Mouse (Mus musculus) embryonic fibroblast, embryonic 13.5 days (primary cell): Measurements from ENCODE around the gene Tmem51. TPM values are rescaled to one million over a fixed set of nuclear protein-coding genes. Genes with fewer than 3 reads are reported as not detected.
"Not testable (repeated sequence)": the region's sequence is repeated elsewhere in the genome, so short reads cannot be mapped to it uniquely, and the experiment has no call there.

ENCODE experiments used
- H3K27ac ChIP-seq: 2 replicates; pipeline ENCODE4 v1.5.1; 2012; ENCODE audit warnings: low read length, control low read depth, inconsistent platforms; ENCODE audit not compliant: insufficient read depth
- H3K4me1 ChIP-seq: 2 replicates; pipeline ENCODE4 v1.6.1; 2011; ENCODE audit warnings: low read length; ENCODE audit not compliant: control insufficient read depth, insufficient read depth
- H3K4me3 ChIP-seq: 2 replicates; pipeline ENCODE4 v1.5.1; 2011; ENCODE audit warnings: mild to moderate bottlenecking, control low read depth, low read length; ENCODE audit not compliant: insufficient read depth
- CTCF ChIP-seq: IDR thresholded peaks from 2 replicates; pipeline ENCODE4 v1.5.1; 2011; ENCODE audit warnings: mild to moderate bottlenecking, control low read depth, low read length, moderate library complexity, borderline replicate concordance; ENCODE audit not compliant: insufficient read depth
- POLR2A ChIP-seq: IDR thresholded peaks from 2 replicates; pipeline ENCODE4 v1.6.1; 2011; ENCODE audit warnings: low read depth, mild to moderate bottlenecking, control low read depth, low read length, moderate library complexity
- polyA plus RNA-seq: library from polyadenylated mRNA; stranded (reverse); fragments of >200 nt; gene quantifications from 2 replicates; pipeline ENCODE4 v1.2.4, GENCODE M21; 2011; ENCODE audit warnings: low read depth; ENCODE audit not compliant: missing spikeins, insufficient read length

Gene Tmem51
- polyA plus RNA-seq, 1 experiment: 3.5 TPM

DNA sequence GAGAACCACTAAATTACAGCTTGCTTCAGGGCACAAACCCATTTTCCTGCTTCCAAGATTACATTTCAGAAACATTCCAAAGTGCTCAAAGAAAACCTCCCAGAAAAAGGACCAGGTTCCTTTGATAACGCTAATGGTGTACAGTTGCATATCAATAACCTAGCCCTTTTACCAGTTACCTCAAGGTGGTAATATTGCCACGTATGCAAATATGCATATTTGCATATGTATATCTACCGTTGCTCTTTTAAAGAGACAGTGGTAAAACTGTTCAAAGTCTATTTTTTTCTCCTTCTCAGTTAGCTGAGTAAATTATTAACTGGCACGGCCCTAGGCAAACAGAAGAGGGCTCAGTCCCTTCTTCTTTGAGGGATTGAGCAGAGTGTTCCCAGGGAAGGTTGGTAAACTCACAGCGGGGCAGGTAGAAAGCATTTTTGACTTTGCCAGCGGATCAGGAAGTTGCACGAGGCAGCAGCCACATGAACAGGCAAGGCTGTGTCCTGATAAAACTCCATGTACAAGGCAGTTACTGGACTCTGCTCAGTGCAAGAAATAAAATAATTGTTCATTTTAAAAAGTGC lies 84.5 kb downstream of the Tmem51 start:
- no peaks in the 10 kb centered on the region for H3K4me1 ChIP-seq
- no peak overlapping the region for H3K4me3 ChIP-seq
- TF ChIP-seq CTCF (no peak), POLR2A (no peak)
- H3K27ac ChIP-seq: no peak overlapping the region

DNA sequence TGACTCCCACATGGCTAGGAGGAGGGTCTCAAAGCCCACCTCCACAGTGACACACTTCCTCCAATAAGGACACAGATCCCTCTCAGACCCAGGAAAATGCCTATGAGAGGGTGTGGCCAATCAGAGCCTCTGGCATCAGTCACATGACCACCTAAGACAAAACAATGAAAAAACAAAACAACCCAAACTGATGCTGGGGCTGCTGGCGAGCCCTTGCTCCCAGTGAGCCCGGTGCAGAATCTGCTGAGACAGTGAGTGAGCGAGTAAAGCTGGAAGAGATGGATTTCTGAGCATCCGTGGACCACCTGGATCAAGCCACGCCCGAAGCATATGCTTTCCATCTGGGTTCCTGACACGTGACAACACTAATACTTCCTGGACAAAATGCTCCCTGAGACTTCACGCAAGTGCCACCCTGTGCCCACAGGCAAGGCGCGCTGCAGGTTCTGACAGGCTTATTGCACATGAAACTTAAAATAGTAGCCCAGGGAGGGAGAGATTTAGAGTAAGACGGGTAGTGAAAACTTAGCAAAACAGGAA lies 85.8 kb downstream of the Tmem51 start:
- TF ChIP-seq POLR2A (no peak), CTCF (no peak)
- H3K4me1 ChIP-seq: no peaks in the 10 kb centered on the region
- no peak overlapping the region for H3K27ac ChIP-seq
- peak overlapping the region; percentile 13; the same call in 1 of the 2 replicates for H3K4me3 ChIP-seq

DNA sequence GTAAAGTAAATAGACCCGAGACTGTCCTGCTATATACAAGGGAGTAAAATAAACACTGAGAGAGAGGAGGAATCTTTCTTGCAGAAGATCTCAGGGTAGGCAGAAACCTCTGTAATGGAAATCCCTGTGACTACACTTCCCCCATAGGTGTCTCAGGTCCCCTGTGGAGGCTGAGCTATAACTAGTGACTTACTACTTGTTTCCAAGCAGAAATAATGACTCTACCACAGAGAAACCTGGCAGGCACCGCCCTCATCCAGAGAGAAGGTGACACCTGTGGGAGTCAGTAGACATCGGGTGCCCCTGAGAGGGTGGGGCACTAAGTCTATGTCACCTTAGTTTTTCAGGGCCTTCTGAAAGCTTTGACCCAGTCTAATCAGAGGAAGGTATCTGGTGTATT lies 87.2 kb downstream of the Tmem51 start:
- TF ChIP-seq POLR2A: no peak
- TF ChIP-seq CTCF: no peak
- H3K4me1 ChIP-seq: no peaks in the 10 kb centered on the region

DNA sequence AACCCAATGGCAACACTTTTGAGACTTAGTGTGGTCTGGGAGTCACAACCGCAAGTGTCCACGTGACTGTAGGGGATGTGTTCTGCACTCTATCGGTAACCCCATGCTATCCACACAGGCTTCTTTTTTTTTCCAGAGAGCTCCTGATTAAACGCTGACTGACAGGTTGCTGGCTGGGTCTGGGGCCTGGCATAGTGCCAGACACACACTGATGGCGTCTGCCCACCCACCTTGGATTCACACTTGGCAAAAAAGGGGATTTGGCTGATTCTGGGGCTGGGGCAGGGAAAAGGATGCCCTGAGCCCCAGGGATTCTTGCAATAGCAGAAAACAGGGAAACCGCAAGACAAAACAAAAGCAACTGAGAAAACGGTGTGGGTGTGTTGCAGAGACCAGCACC lies 88.0 kb downstream of the Tmem51 start:
- Histone ChIP-seq H3K4me1 (no peaks in the 10 kb centered on the region), H3K27ac (no peak overlapping the region), H3K4me3 (no peak overlapping the region)
- TF ChIP-seq CTCF (no peak), POLR2A (no peak)

More for the DNA sequence above, 87.2 kb downstream of the Tmem51 start:
- Histone ChIP-seq H3K4me3 (no peak overlapping the region), H3K27ac (no peak overlapping the region)

DNA sequence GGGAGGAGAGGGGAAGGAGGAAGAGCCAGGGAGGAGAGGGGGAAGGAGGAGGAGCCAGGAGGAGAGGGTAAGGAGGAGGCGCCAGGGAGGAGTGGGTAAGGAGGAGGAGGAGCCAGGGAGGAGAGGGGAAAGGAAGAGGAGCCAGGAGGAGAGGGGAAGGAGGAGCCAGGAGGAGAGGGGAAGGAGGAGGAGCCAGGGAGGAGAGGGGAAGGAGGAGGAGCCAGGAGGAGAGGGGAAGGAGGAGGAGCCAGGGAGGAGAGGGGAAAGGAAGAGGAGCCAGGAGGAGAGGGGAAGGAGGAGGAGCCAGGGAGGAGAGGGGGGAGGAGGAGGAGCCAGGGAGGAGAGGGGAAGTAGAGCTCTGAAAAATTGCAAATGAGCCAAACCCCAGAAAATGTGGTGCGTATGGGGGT lies 90.0 kb downstream of the Tmem51 start:
- not testable (repeated sequence) for H3K4me1 ChIP-seq, H3K27ac ChIP-seq, H3K4me3 ChIP-seq

DNA sequence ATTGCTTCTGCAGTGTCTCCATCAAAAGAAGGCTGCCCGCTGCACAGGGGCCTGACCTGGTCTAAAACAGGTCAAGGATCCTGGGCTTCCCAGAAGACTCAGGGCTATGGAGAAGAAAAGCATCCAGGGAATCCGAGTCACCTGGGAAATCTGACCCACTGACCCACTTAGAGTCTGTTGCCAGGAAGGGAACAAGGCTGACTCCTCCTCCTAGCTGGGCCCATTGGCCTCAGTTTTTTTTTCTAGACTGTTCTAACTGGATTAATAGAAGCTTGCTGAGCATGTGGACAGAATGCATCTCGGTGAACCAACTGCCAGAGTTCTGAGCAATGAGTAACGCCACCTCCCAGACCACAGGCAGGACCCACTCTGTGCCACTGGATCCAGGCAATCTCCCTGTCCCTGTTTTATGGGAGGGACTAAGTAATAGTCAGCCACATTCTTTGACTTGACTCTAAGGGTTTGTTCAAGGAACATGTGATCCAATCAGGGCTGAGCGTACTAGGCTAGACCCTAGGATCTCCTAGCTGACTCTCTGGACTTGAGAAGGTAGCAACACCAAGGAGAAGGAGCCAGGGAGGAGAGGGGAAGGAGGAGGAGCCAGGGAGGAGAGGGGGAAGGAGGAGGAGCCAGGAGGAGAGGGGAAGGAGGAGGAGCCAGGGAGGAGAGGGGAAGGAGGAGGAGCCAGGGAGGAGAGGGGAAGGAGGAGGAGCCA lies 90.6 kb downstream of the Tmem51 start:
- no peaks in the 10 kb centered on the region for H3K4me1 ChIP-seq
- H3K27ac ChIP-seq: no peak overlapping the region
- no peak overlapping the region for H3K4me3 ChIP-seq
- no peak for TF ChIP-seq CTCF
- no peak for TF ChIP-seq POLR2A

DNA sequence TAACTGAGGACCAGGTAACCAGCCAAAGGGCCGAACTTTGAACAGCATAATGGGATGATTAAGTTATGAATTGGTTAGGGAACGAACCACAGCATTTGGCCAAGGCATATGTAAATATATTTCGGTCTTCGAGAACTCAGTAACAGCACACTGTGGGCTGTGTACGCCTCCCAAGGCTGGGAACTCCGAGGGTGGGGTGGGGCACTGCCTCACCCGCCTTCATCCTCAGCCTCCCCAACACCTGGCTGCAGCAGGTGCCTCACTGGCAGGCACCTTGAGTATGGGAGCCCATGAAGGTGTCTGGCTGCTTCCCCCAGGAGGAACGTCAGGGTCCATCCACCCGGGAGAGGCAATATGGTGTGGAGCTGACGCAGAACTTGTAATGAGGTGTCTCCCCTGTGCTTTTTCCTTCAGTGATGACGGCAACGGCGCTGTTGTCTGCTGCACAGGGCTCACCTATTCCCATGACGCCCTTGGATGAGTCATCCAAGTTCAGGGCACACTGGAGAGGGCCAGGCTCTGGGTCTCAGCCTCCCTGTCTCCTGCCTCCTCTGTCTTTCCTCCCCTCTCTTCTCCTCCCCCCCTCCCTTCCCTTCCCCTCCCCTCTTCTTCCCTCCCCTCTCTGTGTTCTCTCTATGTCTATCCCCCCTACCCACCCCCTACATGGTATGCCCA lies 91.4 kb downstream of the Tmem51 start:
- TF ChIP-seq CTCF: no peak
- no peak for TF ChIP-seq POLR2A
- Histone ChIP-seq H3K4me1 (no peaks in the 10 kb centered on the region), H3K27ac (no peak overlapping the region), H3K4me3 (no peak overlapping the region)

DNA sequence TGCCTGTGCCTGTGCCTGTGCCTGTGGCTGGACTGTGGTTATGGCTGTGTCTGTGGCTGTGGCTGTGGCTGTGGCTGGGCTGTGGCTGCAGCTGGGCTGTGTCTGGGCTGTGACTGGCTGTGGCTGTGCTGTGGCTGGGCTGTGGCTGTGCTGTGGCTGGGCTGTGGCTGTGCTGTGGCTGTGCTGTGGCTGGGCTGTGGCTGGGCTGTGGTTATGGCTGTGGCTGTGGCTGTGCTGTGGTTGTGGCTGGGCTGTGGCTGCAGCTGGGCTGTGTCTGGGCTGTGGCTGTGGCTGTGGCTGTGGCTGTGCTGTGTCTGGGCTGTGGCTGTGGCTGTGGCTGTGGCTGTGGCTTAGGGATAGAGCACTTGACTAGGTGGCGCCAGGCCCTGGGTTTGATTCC lies 95.9 kb downstream of the Tmem51 start:
- Histone ChIP-seq H3K27ac (no peak overlapping the region), H3K4me3 (no peak overlapping the region), H3K4me1 (no peaks in the 10 kb centered on the region)
- TF ChIP-seq CTCF (no peak), POLR2A (no peak)

DNA sequence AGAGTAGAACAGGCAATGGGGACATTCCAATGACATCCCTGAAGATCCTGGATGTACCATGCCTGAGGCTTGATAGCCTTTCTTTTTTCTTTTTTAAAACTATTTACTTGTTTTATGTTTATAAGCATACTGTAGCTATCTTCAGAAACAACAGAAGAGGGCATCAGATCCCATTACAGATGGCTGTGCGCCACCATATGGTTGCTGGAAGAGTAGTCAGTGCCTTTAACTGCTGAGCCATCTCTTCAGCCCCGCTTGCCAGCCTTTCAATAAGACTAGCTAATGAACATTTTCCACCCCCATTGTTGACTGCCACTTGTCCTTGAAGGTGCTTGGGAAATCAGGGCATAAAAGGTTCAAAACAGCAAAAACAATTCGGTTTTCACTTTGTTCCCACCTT lies 100.4 kb downstream of the Tmem51 start:
- TF ChIP-seq POLR2A: no peak
- no peak for TF ChIP-seq CTCF
- no peaks in the 10 kb centered on the region for H3K4me1 ChIP-seq
- H3K27ac ChIP-seq: no peak overlapping the region
- H3K4me3 ChIP-seq: no peak overlapping the region

DNA sequence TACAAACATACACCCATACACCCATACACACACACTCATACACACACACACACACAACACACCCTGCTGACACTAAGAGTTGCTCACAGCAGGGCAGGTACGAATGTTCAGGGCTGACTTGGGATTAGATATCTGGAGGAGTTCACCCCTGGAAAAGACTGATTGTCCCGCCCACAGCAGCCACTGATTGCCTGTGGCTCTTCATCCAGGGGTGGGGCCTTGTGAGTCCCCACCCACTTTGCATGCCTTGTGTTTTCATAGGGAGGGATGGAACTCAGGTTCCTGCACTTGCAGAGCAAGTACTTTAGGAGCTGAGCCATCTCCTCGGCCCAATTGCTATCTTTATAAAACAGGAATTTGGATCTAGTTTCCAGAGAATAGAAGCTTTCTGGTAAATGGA lies 102.6 kb downstream of the Tmem51 start:
- H3K4me3 ChIP-seq: no peak overlapping the region
- no peak overlapping the region for H3K27ac ChIP-seq
- TF ChIP-seq POLR2A: no peak
- no peak for TF ChIP-seq CTCF
- H3K4me1 ChIP-seq: no peaks in the 10 kb centered on the region

Other genes starting within 250 kb of the Tmem51 start
- not detected in 2 replicates for gene Ctrc, start 237.9 kb downstream of the Tmem51 start, polyA plus RNA-seq
- gene Efhd2, start 209.4 kb downstream of the Tmem51 start, polyA plus RNA-seq: 25.3 and 28.7 TPM in 2 replicates
- not detected in 2 replicates for gene Fhad1, start 69.2 kb downstream of the Tmem51 start, polyA plus RNA-seq
- gene Kazn, start 155.1 kb upstream of the Tmem51 start, polyA plus RNA-seq: 6.6 and 14.4 TPM in 2 replicates